Mouse (Mus musculus): ENCODE data around the gene Npcd. TPM values are rescaled to one million over a fixed set of nuclear protein-coding genes. Genes with fewer than 3 reads are reported as not detected.

The Npcd gene
- polyA plus RNA-seq, 1 experiment, result 1.7 TPM

DNA sequence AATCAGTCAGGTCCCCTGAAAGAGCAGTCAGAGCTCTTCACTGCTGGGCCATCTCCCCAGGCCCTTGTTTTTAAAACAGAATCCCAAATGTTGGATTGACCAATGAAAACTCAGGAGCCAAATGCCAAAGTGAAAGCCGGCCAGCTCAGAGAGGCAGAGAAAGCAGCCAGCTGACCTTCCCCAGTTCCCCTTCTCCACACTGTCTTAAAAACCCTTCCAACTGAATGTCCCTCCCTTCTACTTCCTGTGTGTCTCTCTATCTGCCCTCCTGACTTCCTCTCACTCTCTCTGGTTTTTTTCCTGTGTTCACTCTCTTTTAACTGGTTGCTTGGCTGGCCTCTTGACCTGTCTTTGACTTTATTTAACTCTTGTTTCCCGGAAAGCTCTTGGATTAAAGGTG is 40.0 kb upstream of the Npcd start:
- DNase-seq, result no peak
- WGBS, result 68% methylated on average over 2 of the region's 2 CpGs
- Histone ChIP-seq H3K27ac (ENCODE audit: insufficient read depth, low read length) (no peak overlapping the region), H3K27me3 (ENCODE audit: control insufficient read depth, insufficient read depth, low read length) (no peaks in the 10 kb centered on the region), H3K4me1 (ENCODE audit: control insufficient read depth, insufficient read depth, low read length) (0 out of 2 replicates have a peak, but pooled peaks cover 4% of the 10 kb centered on the region), H3K4me3 (replicated peaks; ENCODE audit: insufficient read depth, low read depth, low read length) (no peak overlapping the region)
- TF ChIP-seq CTCF (IDR thresholded peaks at IDR 0.05; ENCODE audit: borderline replicate concordance, insufficient read depth, low read depth, low read length) (no peak), POLR2A (IDR thresholded peaks at IDR 0.05; ENCODE audit: borderline replicate concordance, insufficient read depth, low read length) (no peak)

DNA sequence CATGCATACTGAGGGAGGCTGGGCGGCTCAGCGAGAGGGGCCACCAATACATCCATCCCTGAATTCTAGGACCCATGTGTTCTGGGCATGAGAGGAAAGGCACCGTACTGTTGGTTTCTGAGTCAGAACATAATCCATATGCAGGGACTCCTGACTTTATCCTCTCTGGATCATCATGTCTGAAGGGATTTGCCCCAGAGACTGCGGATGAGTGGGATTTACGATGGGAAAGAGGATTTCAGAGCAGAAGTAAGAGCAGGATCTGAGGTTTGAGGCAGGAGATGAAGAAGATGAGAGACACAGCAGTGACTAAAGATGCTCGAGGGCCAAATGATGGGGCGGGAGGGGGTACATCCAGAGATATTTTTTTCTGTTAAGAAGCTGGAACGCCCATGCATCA is 39.5 kb upstream of the Npcd start:
- H3K27ac ChIP-seq (ENCODE audit: insufficient read depth, low read length), result no peak overlapping the region
- DNase-seq, result no peak
- WGBS, result 87% methylated on average over 8 of the region's 8 CpGs

DNA sequence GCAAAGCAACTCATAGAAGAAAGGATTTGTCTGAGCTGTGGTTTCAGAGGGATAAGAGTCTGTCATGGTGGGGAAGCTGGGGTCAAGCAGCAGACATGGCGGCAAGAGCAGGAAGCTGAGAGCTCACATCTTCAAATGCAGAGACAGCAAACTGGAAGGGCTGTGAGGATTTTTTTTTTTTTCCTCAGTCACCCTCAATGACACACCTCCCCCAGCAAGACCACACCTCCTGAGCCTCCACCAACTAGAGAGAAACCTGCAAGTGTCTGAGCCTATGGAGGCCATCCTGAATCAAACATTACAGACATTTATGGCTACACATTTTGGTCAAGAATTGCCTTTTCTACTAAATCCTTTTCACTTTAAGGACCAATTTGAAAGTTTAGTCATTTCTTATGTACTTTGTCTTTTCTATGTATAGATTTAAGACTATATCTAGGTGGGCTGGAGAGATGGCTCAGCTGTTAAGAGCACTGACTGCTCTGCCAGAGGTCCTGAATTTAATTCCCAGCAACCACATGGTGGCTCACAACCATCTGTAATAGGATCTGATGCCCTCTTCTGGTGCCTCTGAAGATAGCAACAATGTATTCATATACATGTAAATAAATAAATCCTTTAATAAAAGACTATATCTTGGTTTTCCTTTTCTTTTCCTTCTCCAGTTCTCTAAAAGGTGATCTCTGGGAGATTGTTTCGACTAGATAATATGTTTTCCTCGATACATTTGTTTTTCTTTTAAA is 33.4 kb upstream of the Npcd start:
- Histone ChIP-seq H3K27ac (ENCODE audit: insufficient read depth, low read length) (no peak overlapping the region), H3K27me3 (ENCODE audit: control insufficient read depth, insufficient read depth, low read length) (no peaks in the 10 kb centered on the region), H3K4me1 (ENCODE audit: control insufficient read depth, insufficient read depth, low read length) (no peaks in the 10 kb centered on the region), H3K4me3 (replicated peaks; ENCODE audit: insufficient read depth, low read depth, low read length) (no peak overlapping the region)
- 92% methylated on average over 3 of the region's 3 CpGs for WGBS
- no peak for TF ChIP-seq CTCF (IDR thresholded peaks at IDR 0.05; ENCODE audit: borderline replicate concordance, insufficient read depth, low read depth, low read length)
- DNase-seq, result no peak

More for the DNA sequence above, 39.5 kb upstream of the Npcd start:
- no peak overlapping the region for H3K4me3 ChIP-seq (replicated peaks; ENCODE audit: insufficient read depth, low read depth, low read length)
- H3K27me3 ChIP-seq (ENCODE audit: control insufficient read depth, insufficient read depth, low read length), result no peaks in the 10 kb centered on the region
- 0 out of 2 replicates have a peak, but pooled peaks cover 4% of the 10 kb centered on the region for H3K4me1 ChIP-seq (ENCODE audit: control insufficient read depth, insufficient read depth, low read length)
- TF ChIP-seq POLR2A (IDR thresholded peaks at IDR 0.05; ENCODE audit: borderline replicate concordance, insufficient read depth, low read length) (no peak), CTCF (IDR thresholded peaks at IDR 0.05; ENCODE audit: borderline replicate concordance, insufficient read depth, low read depth, low read length) (no peak)

DNA sequence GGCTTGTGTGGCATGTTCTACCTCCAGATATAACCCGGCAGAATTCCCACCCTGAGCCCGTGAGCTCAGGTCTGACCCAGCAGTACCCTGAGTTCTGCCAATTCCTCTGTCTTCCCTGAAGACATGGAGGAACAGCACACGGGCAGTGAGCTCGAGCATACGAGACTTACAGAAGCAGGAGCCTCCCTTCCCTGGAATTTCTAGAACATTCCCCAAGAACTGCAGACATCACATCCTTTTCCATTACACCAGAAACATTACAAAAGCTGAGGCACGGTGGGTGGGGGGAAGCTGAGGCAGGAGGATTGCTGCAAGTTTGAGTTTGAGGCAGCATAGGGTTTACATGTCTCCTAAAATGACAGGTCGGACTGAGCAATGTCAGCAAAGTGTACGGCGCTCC is 25.8 kb upstream of the Npcd start:
- H3K27me3 ChIP-seq (ENCODE audit: control insufficient read depth, insufficient read depth, low read length), result no peaks in the 10 kb centered on the region; the same call in 1 of the 2 replicates
- no peaks in the 10 kb centered on the region for H3K4me1 ChIP-seq (ENCODE audit: control insufficient read depth, insufficient read depth, low read length)
- no peak for DNase-seq
- no peak overlapping the region for H3K27ac ChIP-seq (ENCODE audit: insufficient read depth, low read length)
- WGBS, result 88% methylated on average over 9 of the region's 9 CpGs
- TF ChIP-seq POLR2A (IDR thresholded peaks at IDR 0.05; ENCODE audit: borderline replicate concordance, insufficient read depth, low read length) (no peak), CTCF (IDR thresholded peaks at IDR 0.05; ENCODE audit: borderline replicate concordance, insufficient read depth, low read depth, low read length) (no peak)
- no peak overlapping the region for H3K4me3 ChIP-seq (replicated peaks; ENCODE audit: insufficient read depth, low read depth, low read length)

DNA sequence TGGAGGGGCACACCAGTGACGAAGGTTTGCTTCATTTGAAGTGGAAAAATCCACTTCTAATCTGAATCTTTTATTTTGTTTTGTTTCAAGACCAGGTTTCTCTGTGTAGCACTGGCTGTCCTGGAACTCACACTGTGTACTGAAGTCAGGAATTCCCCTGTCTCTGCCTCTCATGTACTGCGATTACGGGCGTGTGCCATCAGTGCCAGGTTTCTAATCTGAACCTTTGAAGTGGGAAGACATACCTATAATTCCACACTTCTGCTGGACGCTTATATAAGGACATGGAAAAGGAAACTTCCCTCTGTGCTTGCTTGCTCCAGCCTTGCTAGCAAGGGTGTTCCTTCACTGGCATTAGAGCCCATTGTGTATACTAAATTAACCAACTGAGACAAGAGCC is 24.9 kb upstream of the Npcd start:
- Histone ChIP-seq H3K27ac (ENCODE audit: insufficient read depth, low read length) (no peak overlapping the region), H3K4me1 (ENCODE audit: control insufficient read depth, insufficient read depth, low read length) (no peaks in the 10 kb centered on the region), H3K27me3 (ENCODE audit: control insufficient read depth, insufficient read depth, low read length) (no peaks in the 10 kb centered on the region; the same call in 1 of the 2 replicates), H3K4me3 (replicated peaks; ENCODE audit: insufficient read depth, low read depth, low read length) (no peak overlapping the region)
- no peak for TF ChIP-seq POLR2A (IDR thresholded peaks at IDR 0.05; ENCODE audit: borderline replicate concordance, insufficient read depth, low read length)
- 89% methylated on average over 5 of the region's 5 CpGs for WGBS
- DNase-seq, result no peak

DNA sequence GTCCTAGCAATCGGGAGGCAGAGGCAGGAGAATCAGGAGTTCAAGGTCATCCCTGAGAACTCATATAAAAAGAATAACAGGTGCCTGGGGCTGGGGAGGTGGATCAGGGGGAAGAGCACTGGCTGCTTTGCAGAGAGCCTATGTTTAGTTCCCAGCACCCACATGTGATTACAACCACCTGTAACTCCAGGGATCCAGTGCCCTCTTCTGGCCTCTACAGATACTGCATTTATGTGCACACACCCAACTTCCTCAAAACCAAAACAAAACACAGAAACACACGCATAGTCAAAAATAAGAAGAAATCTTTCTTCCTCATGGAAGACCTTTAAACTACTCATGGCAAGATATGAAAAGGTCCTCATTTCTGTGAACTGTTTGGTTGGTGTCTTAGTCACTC is 16.1 kb upstream of the Npcd start:
- TF ChIP-seq CTCF (IDR thresholded peaks at IDR 0.05; ENCODE audit: borderline replicate concordance, insufficient read depth, low read depth, low read length) (no peak), POLR2A (IDR thresholded peaks at IDR 0.05; ENCODE audit: borderline replicate concordance, insufficient read depth, low read length) (no peak)
- H3K27me3 ChIP-seq (ENCODE audit: control insufficient read depth, insufficient read depth, low read length), result no peaks in the 10 kb centered on the region
- H3K4me1 ChIP-seq (ENCODE audit: control insufficient read depth, insufficient read depth, low read length), result peaks cover 7% of the 10 kb centered on the region; the same call in 1 of the 2 replicates
- no peak overlapping the region for H3K4me3 ChIP-seq (replicated peaks; ENCODE audit: insufficient read depth, low read depth, low read length)
- DNase-seq, result no peak
- 97% methylated on average over 2 of the region's 2 CpGs for WGBS
- H3K27ac ChIP-seq (ENCODE audit: insufficient read depth, low read length), result no peak overlapping the region

DNA sequence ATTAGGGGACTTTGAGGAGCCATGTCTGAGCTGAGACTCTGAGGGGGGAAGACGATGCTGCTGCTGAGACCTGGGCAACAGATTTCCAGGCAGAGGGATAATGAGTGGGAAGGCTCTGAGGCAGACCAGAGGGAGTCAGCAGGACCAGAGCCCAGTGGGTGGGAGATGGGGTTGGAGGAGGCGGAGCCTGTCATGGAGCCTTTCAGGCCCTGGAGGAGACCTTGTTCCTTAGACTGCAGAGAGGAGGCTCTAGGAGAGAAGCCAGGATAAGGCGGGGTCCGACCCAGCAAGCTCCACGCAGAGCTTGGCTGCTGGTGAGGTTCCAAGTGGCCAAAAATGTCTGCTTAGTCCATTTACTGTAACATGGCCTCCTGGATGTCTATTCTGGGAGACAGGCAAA is 13.1 kb upstream of the Npcd start:
- H3K27me3 ChIP-seq (ENCODE audit: control insufficient read depth, insufficient read depth, low read length), result no peaks in the 10 kb centered on the region
- 31% methylated on average over 5 of the region's 5 CpGs for WGBS
- no peak overlapping the region for H3K27ac ChIP-seq (ENCODE audit: insufficient read depth, low read length)

DNA sequence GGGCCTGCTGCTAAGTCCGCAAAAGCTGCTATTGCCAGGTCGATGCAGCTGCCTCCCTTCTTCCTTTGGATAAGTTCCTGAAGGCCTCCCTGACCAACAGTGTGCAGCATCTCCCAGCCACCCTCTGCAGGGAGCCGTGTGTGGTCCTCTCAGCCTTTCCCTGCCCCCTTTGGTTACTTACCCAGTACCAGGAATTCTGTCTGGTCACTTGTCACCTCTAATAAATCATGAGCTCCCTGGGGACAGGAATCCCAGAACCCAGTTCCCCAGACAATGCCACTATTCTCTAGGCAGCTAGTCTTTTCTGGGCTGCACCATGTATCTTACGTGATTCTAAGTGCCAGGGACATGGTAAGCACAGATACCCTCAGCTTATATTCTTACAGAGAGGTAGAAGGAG is 11.9 kb upstream of the Npcd start:
- no peak for TF ChIP-seq CTCF (IDR thresholded peaks at IDR 0.05; ENCODE audit: borderline replicate concordance, insufficient read depth, low read depth, low read length)
- TF ChIP-seq POLR2A (IDR thresholded peaks at IDR 0.05; ENCODE audit: borderline replicate concordance, insufficient read depth, low read length), result no peak
- 63% methylated on average over 4 of the region's 4 CpGs for WGBS
- Histone ChIP-seq H3K27me3 (ENCODE audit: control insufficient read depth, insufficient read depth, low read length) (no peaks in the 10 kb centered on the region), H3K27ac (ENCODE audit: insufficient read depth, low read length) (no peak overlapping the region), H3K4me3 (replicated peaks; ENCODE audit: insufficient read depth, low read depth, low read length) (no peak overlapping the region), H3K4me1 (ENCODE audit: control insufficient read depth, insufficient read depth, low read length) (peaks cover 7% of the 10 kb centered on the region; the same call in 1 of the 2 replicates)
- no peak for DNase-seq

More for the DNA sequence above, 13.1 kb upstream of the Npcd start:
- peaks cover 7% of the 10 kb centered on the region; the same call in 1 of the 2 replicates for H3K4me1 ChIP-seq (ENCODE audit: control insufficient read depth, insufficient read depth, low read length)
- TF ChIP-seq CTCF (IDR thresholded peaks at IDR 0.05; ENCODE audit: borderline replicate concordance, insufficient read depth, low read depth, low read length) (no peak), POLR2A (IDR thresholded peaks at IDR 0.05; ENCODE audit: borderline replicate concordance, insufficient read depth, low read length) (no peak)
- no peak overlapping the region for H3K4me3 ChIP-seq (replicated peaks; ENCODE audit: insufficient read depth, low read depth, low read length)
- peak in 1 of 2 experiments; percentile 8 for DNase-seq
